Mouse (Mus musculus): ENCODE data around the gene 2200002J24Rik. TPM values are rescaled to one million over a fixed set of nuclear protein-coding genes. Genes with fewer than 3 reads are reported as not detected.
A peak's percentile ranks its signal among the peaks of the same experiment; 100 is the strongest.

2200002J24Rik gene
- polyA plus RNA-seq, 1 experiment from 2014 or later = 61.2 TPM

DNA sequence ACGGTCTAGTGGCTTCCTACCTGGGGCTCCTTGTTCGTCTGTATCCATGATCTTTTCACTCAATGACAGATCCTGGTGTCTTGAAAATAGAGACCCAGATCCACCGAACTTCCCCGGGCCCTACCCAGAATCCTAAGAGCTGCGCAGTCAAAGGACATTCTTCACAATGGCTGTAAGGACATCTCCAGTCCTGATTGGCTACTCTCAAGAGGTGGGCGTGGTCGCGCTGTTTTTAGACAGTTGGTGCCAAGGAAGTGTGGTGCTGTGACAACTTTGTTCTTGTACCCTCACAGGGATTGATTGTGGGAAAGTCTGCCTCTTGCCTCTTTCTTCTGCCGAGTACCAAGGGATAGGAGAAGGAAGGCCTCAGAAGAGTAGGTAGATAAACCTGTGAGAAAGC is 27.2 kb upstream of the 2200002J24Rik start, which contains the start of gene Pmis2:
Gene Pmis2, minus strand, starts transcription at position 126 of the 400 bp plus-strand sequence.
- DNase-seq (ENCODE audit: low spot score) = no peak
- Histone ChIP-seq H3K36me3 (ENCODE audit: control insufficient read depth, insufficient read depth, low read length) (no peaks in the 10 kb centered on the region), H3K27ac (replicated peaks) (no peak within 1 kb of the TSS), H3K4me1 (replicated peaks; ENCODE audit: control insufficient read depth, insufficient read depth) (no peaks in the 10 kb centered on the region), H3K4me2 (replicated peaks; ENCODE audit: low read depth) (no peak within 1 kb of the TSS), H3K9ac (ENCODE audit: low read length) (no peak within 1 kb of the TSS), H3K4me3 (ENCODE audit: low read depth, low read length) (no peak within 1 kb of the TSS), H3K9me3 (ENCODE audit: control insufficient read depth, low read length) (no peaks in the 10 kb centered on the region), H3K27me3 (ENCODE audit: control insufficient read depth, insufficient read depth, low read length) (no peaks in the 10 kb centered on the region)
- TF ChIP-seq CTCF (IDR thresholded peaks at IDR 0.05; ENCODE audit: low read depth) (no peak), EP300 (optimal IDR thresholded peaks at IDR 0.05) (no peak)
- no peak for ATAC-seq (ENCODE audit: low FRiP score, low TSS enrichment)
- 72% methylated on average over 9 of the region's 9 CpGs for WGBS

DNA sequence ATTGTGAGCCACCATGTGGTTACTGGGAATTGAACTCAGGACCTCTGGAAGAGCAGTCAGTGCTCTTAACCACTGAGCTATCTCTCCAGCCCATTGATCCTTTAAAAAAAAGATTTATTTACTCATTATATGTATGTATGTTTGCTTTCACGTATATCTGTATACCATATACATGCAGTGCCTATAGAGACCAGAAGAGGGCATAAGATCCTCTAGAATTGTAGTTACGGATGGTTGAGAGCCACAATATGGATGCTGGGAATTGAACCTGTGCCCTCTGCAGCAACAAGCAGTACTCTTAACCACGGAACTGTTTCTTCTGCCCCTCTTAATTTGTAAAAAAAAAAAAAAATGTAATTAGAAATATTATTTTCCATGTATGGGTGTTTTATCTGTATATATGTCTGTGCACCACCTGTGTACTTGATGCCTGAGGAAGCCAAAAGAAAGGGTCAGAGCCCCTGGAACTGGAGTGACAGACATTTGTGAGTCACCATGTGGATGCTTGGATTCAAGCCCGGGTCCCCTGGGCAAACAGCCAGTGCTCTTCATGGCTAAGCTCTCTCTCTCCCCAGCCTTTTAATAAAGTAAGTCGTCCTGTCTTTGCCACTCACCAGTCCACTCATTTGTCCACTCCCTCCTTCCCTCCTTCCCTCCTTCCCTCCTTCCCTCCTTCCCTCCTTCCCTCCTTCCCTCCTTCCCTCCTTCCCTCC is 20.3 kb upstream of the 2200002J24Rik start:
- H3K4me2 ChIP-seq (replicated peaks; ENCODE audit: low read depth) = no peak overlapping the region
- no peak overlapping the region for H3K4me3 ChIP-seq (ENCODE audit: low read depth, low read length)
- H3K9me3 ChIP-seq (ENCODE audit: control insufficient read depth, low read length) = no peaks in the 10 kb centered on the region
- TF ChIP-seq EP300 (optimal IDR thresholded peaks at IDR 0.05) (no peak), CTCF (IDR thresholded peaks at IDR 0.05; ENCODE audit: low read depth) (peak; percentile 57)
- no peak overlapping the region for H3K27ac ChIP-seq (replicated peaks)
- no peak overlapping the region for H3K9ac ChIP-seq (ENCODE audit: low read length)
- no peaks in the 10 kb centered on the region for H3K36me3 ChIP-seq (ENCODE audit: control insufficient read depth, insufficient read depth, low read length)
- no peaks in the 10 kb centered on the region for H3K4me1 ChIP-seq (replicated peaks; ENCODE audit: control insufficient read depth, insufficient read depth)
- DNase-seq (ENCODE audit: low spot score) (no peak), ATAC-seq (ENCODE audit: low FRiP score, low TSS enrichment) (no peak)
- H3K27me3 ChIP-seq (ENCODE audit: control insufficient read depth, insufficient read depth, low read length) = no peaks in the 10 kb centered on the region
- WGBS = 48% methylated on average over 5 of the region's 5 CpGs

DNA sequence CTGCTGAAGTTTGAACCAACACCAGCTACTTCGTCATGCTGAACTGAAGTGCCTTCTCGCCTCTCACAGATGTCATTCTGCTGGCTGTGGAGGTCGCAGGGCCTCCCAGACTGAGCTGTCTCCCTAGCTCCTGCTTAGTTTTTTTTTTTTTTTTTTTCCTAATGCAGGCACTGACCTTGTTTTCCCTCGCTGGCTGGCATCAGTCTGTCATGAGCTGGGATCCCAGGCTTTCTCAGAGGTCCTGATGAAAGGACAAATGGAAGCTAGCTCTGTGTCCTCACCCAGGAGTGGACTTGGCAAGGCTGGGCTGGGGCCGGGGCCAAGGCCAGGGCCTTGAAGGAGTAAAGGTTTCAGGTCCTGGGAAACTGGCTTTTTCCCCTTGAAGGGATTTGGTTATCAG is 16.8 kb upstream of the 2200002J24Rik start:
- WGBS = 51% methylated on average over 5 of the region's 5 CpGs
- no peak for DNase-seq (ENCODE audit: low spot score)

DNA sequence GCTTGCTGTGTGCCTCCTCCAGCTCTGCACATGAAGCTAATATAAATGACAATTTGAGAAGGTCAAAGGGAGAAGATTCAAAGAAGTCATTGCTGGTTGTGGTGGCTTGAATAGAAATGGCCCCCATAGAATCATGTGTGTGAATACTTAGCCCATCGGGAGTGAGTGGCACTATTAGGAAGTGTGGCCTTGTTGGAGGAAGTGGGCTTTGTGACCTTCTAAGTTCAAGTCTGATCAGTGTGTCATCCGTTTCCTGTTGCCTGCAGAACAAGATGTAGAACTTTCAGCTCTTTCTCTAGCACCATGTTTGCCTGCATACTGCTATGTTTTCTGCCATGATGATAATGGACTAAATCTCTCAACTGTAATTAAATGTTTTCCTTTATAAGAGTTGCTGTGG is 15.3 kb upstream of the 2200002J24Rik start:
- Histone ChIP-seq H3K36me3 (ENCODE audit: control insufficient read depth, insufficient read depth, low read length) (no peaks in the 10 kb centered on the region), H3K27me3 (ENCODE audit: control insufficient read depth, insufficient read depth, low read length) (no peaks in the 10 kb centered on the region), H3K4me1 (replicated peaks; ENCODE audit: control insufficient read depth, insufficient read depth) (no peaks in the 10 kb centered on the region), H3K4me3 (ENCODE audit: low read depth, low read length) (no peak overlapping the region), H3K4me2 (replicated peaks; ENCODE audit: low read depth) (no peak overlapping the region), H3K9me3 (ENCODE audit: control insufficient read depth, low read length) (no peaks in the 10 kb centered on the region), H3K27ac (replicated peaks) (no peak overlapping the region), H3K9ac (ENCODE audit: low read length) (no peak overlapping the region)
- DNase-seq (ENCODE audit: low spot score) = no peak
- TF ChIP-seq EP300 (optimal IDR thresholded peaks at IDR 0.05) = no peak
- TF ChIP-seq CTCF (IDR thresholded peaks at IDR 0.05; ENCODE audit: low read depth) = no peak
- 90% methylated on average over 2 of the region's 2 CpGs for WGBS
- ATAC-seq (ENCODE audit: low FRiP score, low TSS enrichment) = no peak

More for the DNA sequence above, 16.8 kb upstream of the 2200002J24Rik start:
- TF ChIP-seq EP300 (optimal IDR thresholded peaks at IDR 0.05) = no peak
- no peak for TF ChIP-seq CTCF (IDR thresholded peaks at IDR 0.05; ENCODE audit: low read depth)
- Histone ChIP-seq H3K27me3 (ENCODE audit: control insufficient read depth, insufficient read depth, low read length) (no peaks in the 10 kb centered on the region), H3K9ac (ENCODE audit: low read length) (no peak overlapping the region), H3K4me2 (replicated peaks; ENCODE audit: low read depth) (no peak overlapping the region), H3K4me3 (ENCODE audit: low read depth, low read length) (no peak overlapping the region), H3K27ac (replicated peaks) (no peak overlapping the region), H3K4me1 (replicated peaks; ENCODE audit: control insufficient read depth, insufficient read depth) (no peaks in the 10 kb centered on the region), H3K36me3 (ENCODE audit: control insufficient read depth, insufficient read depth, low read length) (no peaks in the 10 kb centered on the region), H3K9me3 (ENCODE audit: control insufficient read depth, low read length) (no peaks in the 10 kb centered on the region)
- no peak for ATAC-seq (ENCODE audit: low FRiP score, low TSS enrichment)

DNA sequence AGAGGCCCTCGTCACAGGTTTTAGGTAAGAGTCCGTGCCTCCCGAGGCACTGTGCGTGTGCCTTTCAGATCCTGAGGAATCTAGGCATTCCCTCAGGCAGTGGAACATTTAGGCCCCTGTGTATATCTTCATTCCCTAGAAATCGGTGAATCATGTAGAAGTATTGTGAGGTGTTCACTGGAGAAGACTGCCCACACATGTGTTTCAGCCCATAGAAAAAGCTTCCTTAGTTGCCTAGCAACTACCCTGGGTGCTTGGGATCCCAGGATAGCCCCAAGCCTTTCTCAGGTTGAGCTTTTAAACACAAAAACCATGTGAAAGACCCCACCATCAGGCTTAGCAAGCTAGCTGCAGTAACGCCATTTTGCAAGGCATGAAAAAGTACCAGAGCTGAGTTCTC is 10.4 kb upstream of the 2200002J24Rik start:
- TF ChIP-seq CTCF (IDR thresholded peaks at IDR 0.05; ENCODE audit: low read depth) (no peak), EP300 (optimal IDR thresholded peaks at IDR 0.05) (no peak)
- Histone ChIP-seq H3K4me1 (replicated peaks; ENCODE audit: control insufficient read depth, insufficient read depth) (no peaks in the 10 kb centered on the region), H3K36me3 (ENCODE audit: control insufficient read depth, insufficient read depth, low read length) (no peaks in the 10 kb centered on the region), H3K27me3 (ENCODE audit: control insufficient read depth, insufficient read depth, low read length) (no peaks in the 10 kb centered on the region), H3K9ac (ENCODE audit: low read length) (no peak overlapping the region), H3K4me2 (replicated peaks; ENCODE audit: low read depth) (no peak overlapping the region), H3K4me3 (ENCODE audit: low read depth, low read length) (no peak overlapping the region), H3K9me3 (ENCODE audit: control insufficient read depth, low read length) (no peaks in the 10 kb centered on the region), H3K27ac (replicated peaks) (peak overlapping the region; percentile 30; the same call in 1 of the 2 replicates)
- peak; percentile 57; the same call in 1 of the 2 replicates for ATAC-seq (ENCODE audit: low FRiP score, low TSS enrichment)
- WGBS = 65% methylated on average over 6 of the region's 6 CpGs
- no peak for DNase-seq (ENCODE audit: low spot score)

DNA sequence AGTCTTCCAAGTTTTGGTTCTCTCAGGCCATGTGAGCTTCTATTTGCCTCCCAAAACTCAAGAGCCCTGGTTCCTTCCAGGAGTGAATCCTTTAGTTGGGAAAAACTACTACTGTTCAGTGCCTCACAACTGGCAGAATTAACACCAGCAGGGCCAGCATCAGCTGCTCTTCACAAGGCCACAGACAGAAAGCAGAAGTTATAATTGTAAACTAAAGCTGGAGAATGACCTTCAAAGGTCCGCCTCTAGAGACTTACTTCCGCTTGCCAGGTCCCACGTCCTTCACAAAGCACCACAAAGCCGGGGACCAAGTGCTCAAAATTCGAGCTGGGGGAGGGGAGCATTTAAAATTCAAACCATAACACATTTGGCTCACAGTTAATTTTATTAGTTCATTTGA is 625 bp upstream of the 2200002J24Rik start:
- Histone ChIP-seq H3K27ac (replicated peaks) (0 out of 2 replicates have a peak overlapping the region, but pooled peaks have one; percentile 49), H3K4me1 (replicated peaks; ENCODE audit: control insufficient read depth, insufficient read depth) (no peaks in the 10 kb centered on the region), H3K9me3 (ENCODE audit: control insufficient read depth, low read length) (no peaks in the 10 kb centered on the region), H3K27me3 (ENCODE audit: control insufficient read depth, insufficient read depth, low read length) (no peaks in the 10 kb centered on the region), H3K4me2 (replicated peaks; ENCODE audit: low read depth) (no peak overlapping the region), H3K36me3 (ENCODE audit: control insufficient read depth, insufficient read depth, low read length) (no peaks in the 10 kb centered on the region), H3K9ac (ENCODE audit: low read length) (no peak overlapping the region), H3K4me3 (ENCODE audit: low read depth, low read length) (no peak overlapping the region)
- no peak for TF ChIP-seq CTCF (IDR thresholded peaks at IDR 0.05; ENCODE audit: low read depth)
- TF ChIP-seq EP300 (optimal IDR thresholded peaks at IDR 0.05) = no peak
- DNase-seq (ENCODE audit: low spot score) (no peak), ATAC-seq (ENCODE audit: low FRiP score, low TSS enrichment) (no peak)
- WGBS = 54% methylated on average over 5 of the region's 5 CpGs
